Mouse (Mus musculus) adrenal gland (tissue): Measurements from ENCODE around the gene Rab1b.
"Not testable (repeated sequence)": the region's sequence is repeated elsewhere in the genome, so short reads cannot be mapped to it uniquely, and the experiment has no call there.

Experiments used
- intact Hi-C: fragments of 180-260 bp; cut with DNase I; formaldehyde crosslinking; loops from one replicate; pipeline ENCODE4 v1.15.1; 2025

Rab1b gene

GRCm38 (mm10) chr19:5098363-5099143 lies 8.3 kb downstream of the Rab1b start, which contains the start of gene Cnih2:
TSS of gene Cnih2 (minus strand) at chr19:5098521.
- intact Hi-C loops, result no loop called here

- intact Hi-C loops, result no loop called here
Observed at GRCm38 (mm10) chr19:5097521-5098362, 9.1 kb downstream of the Rab1b start.

GRCm38 (mm10) chr19:5095887-5096474 lies 10.9 kb downstream of the Rab1b start:
- intact Hi-C loops, result loop anchor here (2.0 kb wide), 1 partner anchor 43 kb away; no protein-coding TSS in a partner anchor

GRCm38 (mm10) chr19:5094746-5095417 lies 12.0 kb downstream of the Rab1b start:
- intact Hi-C loops, result loop anchor here (2.0 kb wide), 1 partner anchor 44 kb away; no protein-coding TSS in a partner anchor

- intact Hi-C loops, result loop anchor here (2.0 kb wide), 1 partner anchor 45 kb away; no protein-coding TSS in a partner anchor
Observed at GRCm38 (mm10) chr19:5094243-5094632, 12.6 kb downstream of the Rab1b start.

GRCm38 (mm10) chr19:5093481-5094242 lies 13.2 kb downstream of the Rab1b start:
- intact Hi-C loops, result loop anchor here (2.0 kb wide), 1 partner anchor 45 kb away; no protein-coding TSS in a partner anchor

- intact Hi-C loops, result no loop called here
Observed at GRCm38 (mm10) chr19:5092083-5092482, 14.8 kb downstream of the Rab1b start.

- intact Hi-C loops, result no loop called here
Observed at GRCm38 (mm10) chr19:5089324-5089723, 17.5 kb downstream of the Rab1b start.

GRCm38 (mm10) chr19:5087884-5088728 lies 18.8 kb downstream of the Rab1b start, which contains the start of gene Yif1a:
TSS of gene Yif1a (plus strand) at chr19:5088538.
- intact Hi-C loops, result no loop called here

GRCm38 (mm10) chr19:5086533-5086932 lies 20.3 kb downstream of the Rab1b start:
- intact Hi-C loops, result not testable (repeated sequence)

- intact Hi-C loops, result no loop called here
Observed at GRCm38 (mm10) chr19:5085145-5085863, 21.6 kb downstream of the Rab1b start, which contains the start of gene Tmem151a. TSS of gene Tmem151a (minus strand) at chr19:5085531.

- intact Hi-C loops, result no loop called here
Observed at GRCm38 (mm10) chr19:5084834-5085144, 22.1 kb downstream of the Rab1b start.

GRCm38 (mm10) chr19:5083961-5084833 lies 22.7 kb downstream of the Rab1b start:
- intact Hi-C loops, result no loop called here

- intact Hi-C loops, result no loop called here
Observed at GRCm38 (mm10) chr19:5082596-5082995, 24.3 kb downstream of the Rab1b start.

- intact Hi-C loops, result no loop called here
Observed at GRCm38 (mm10) chr19:5082005-5082404, 24.9 kb downstream of the Rab1b start.

- intact Hi-C loops, result no loop called here
Observed at GRCm38 (mm10) chr19:5079279-5079678, 27.6 kb downstream of the Rab1b start.

GRCm38 (mm10) chr19:5073518-5073917 lies 33.4 kb downstream of the Rab1b start:
- intact Hi-C loops, result loop anchor here (5.0 kb wide), 1 partner anchor 56 kb away; no protein-coding TSS in a partner anchor
